Mouse (Mus musculus) ES-Bruce4 (cell line): Measurements from ENCODE around the gene Tceal8.

ENCODE experiments used
- CTCF ChIP-seq: IDR thresholded peaks from one replicate; pipeline ENCODE4 v1.8.1; 2011; ENCODE audit warnings: low read depth, low read length
- POLR2A ChIP-seq: IDR thresholded peaks from one replicate; pipeline ENCODE4 v1.8.1; 2011; ENCODE audit warnings: low read length; ENCODE audit not compliant: insufficient read depth

DNA sequence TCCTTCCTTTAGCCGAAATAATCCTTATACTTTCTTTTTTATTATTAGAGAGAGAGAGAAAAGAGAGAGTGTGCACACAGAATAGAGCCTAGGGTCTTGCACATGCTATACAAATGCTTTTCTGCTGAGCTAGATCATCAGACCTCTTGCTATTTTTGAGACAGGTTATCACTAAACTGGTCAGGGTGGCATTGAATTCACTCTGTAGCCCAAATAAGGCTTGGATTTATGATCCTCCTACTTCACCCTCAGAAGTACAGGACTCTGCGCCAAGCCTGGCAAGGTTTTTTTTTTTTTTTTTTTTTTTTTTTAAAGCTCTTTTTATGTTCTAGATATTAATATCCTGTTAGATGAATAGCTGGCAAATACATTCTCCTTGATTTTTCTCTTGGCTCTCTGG is 28.4 kb downstream of the Tceal8 start:
- no peak for TF ChIP-seq CTCF
- TF ChIP-seq POLR2A: no peak
